Mouse (Mus musculus) monocyte, adult 2 months (primary cell): Measurements from ENCODE around the gene Gm7361.
"Not testable (repeated sequence)": the region's sequence is repeated elsewhere in the genome, so short reads cannot be mapped to it uniquely, and the experiment has no call there.

ENCODE experiments used
- DNase-seq, 2 experiments: peaks; one replicate each; pipeline ENCODE4 v3.0.0; 2022; ENCODE audit warnings: low spot score in 2 of 2, low read depth in 1 of 2

Gm7361 gene

GRCm38 (mm10) chr5:26257391-26257790 is at the start of gene Gm7361:
Gene Gm7361, plus strand, starts transcription at chr5:26257691.
- DNase-seq: not testable (repeated sequence)

- no peak for DNase-seq
Measured at GRCm38 (mm10) chr5:26211030-26211429, 46.5 kb upstream of the Gm7361 start.

GRCm38 (mm10) chr5:26222076-26222475 is 35.4 kb upstream of the Gm7361 start:
- DNase-seq: no peak

- not testable (repeated sequence) for DNase-seq
Measured at GRCm38 (mm10) chr5:26266656-26267055, 9.2 kb downstream of the Gm7361 start.

GRCm38 (mm10) chr5:26280361-26280760 is 22.9 kb downstream of the Gm7361 start:
- no peak for DNase-seq

GRCm38 (mm10) chr5:26281717-26282116 is 24.2 kb downstream of the Gm7361 start:
- no peak for DNase-seq

GRCm38 (mm10) chr5:26282282-26282681 is 24.8 kb downstream of the Gm7361 start:
- no peak for DNase-seq

GRCm38 (mm10) chr5:26283399-26283798 is 25.9 kb downstream of the Gm7361 start:
- DNase-seq: no peak

GRCm38 (mm10) chr5:26291621-26292020 is 34.1 kb downstream of the Gm7361 start:
- no peak for DNase-seq

GRCm38 (mm10) chr5:26293258-26293657 is 35.8 kb downstream of the Gm7361 start:
- no peak for DNase-seq
